Mouse (Mus musculus) ES-E14 (cell line): ENCODE data around the gene Stam2.

Experiments
- CHD2 ChIP-seq: IDR thresholded peaks from 2 replicates; pipeline ENCODE4 v1.6.1; 2014; ENCODE audit warnings: mild to moderate bottlenecking, low read depth, low read length, inconsistent platforms
- MAFK ChIP-seq: IDR thresholded peaks from 2 replicates; pipeline ENCODE4 v1.6.1; 2014; ENCODE audit warnings: mild to moderate bottlenecking, low read depth, low read length, inconsistent platforms; ENCODE audit not compliant: insufficient read depth
- ZC3H11A ChIP-seq: IDR thresholded peaks from 2 replicates; pipeline ENCODE4 v1.6.1; 2012; ENCODE audit warnings: low read depth, mild to moderate bottlenecking, inconsistent platforms, low read length, borderline replicate concordance

GRCm38 (mm10) chr2:52710804-52711203 is 31.3 kb downstream of the Stam2 start:
- TF ChIP-seq CHD2 (no peak), ZC3H11A (no peak), MAFK (no peak)
